Mouse (Mus musculus): ENCODE data around the gene Cacng1. TPM values are rescaled to one million over a fixed set of nuclear protein-coding genes. Genes with fewer than 3 reads are reported as not detected.

The Cacng1 gene
- polyA plus RNA-seq (2014; fragmentation: Illumina TruSeq; extraction: RNeasy Lipid Tissue Mini Kit (QIAGEN cat#74804); ENCODE audit: low read depth, low replicate concordance) = not detected

DNA sequence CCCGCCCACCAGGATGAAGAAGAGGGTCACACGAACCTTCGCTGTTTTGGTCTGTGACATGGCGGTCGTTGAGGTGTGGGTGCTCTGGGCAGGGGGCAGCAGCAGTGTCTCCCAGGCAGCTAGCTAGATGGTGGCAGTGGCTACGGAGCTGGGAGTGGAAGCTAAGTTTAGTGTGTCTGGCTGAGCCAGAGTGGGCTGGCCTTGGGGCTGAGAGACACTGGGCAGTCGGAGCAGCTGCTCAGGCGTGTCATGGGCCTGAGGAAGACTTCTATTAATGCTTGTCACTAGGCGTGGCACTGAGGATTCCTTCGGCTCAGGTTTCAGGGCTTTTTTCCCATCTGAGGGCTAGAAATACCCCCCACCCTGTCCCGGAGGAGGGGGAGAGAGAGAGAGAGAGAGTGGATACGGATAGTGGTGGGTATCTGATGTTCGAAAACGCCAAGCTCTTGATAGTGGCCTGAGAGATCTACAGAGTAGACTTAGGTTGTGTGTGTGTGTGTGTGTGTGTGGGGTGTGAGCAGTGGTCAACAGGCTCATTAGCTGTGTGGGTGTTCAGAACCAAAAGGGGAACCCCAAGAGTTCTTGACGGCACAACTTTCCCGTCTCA, at the start of gene Cacng1:
TSS of gene Cacng1 (minus strand) at position 191 of the 607 bp plus-strand sequence.

Other genes with a start within 250 kb of the Cacng1 start
- gene Pitpnc1, start 245.8 kb downstream of the Cacng1 start, polyA plus RNA-seq (2014; fragmentation: Illumina TruSeq; extraction: RNeasy Lipid Tissue Mini Kit (QIAGEN cat#74804); ENCODE audit: low read depth, low replicate concordance) = 4.6 TPM
- 205 TPM for gene Psmd12, start 237.0 kb downstream of the Cacng1 start, polyA plus RNA-seq (2014; fragmentation: Illumina TruSeq; extraction: RNeasy Lipid Tissue Mini Kit (QIAGEN cat#74804); ENCODE audit: low read depth, low replicate concordance)
- 16.6 TPM for gene Helz, start 168.6 kb downstream of the Cacng1 start, polyA plus RNA-seq (2014; fragmentation: Illumina TruSeq; extraction: RNeasy Lipid Tissue Mini Kit (QIAGEN cat#74804); ENCODE audit: low read depth, low replicate concordance)
- gene Cacng4, start 78.0 kb upstream of the Cacng1 start, polyA plus RNA-seq (2014; fragmentation: Illumina TruSeq; extraction: RNeasy Lipid Tissue Mini Kit (QIAGEN cat#74804); ENCODE audit: low read depth, low replicate concordance) = 0.39 TPM
- gene Cacng5, start 198.5 kb upstream of the Cacng1 start, polyA plus RNA-seq (2014; fragmentation: Illumina TruSeq; extraction: RNeasy Lipid Tissue Mini Kit (QIAGEN cat#74804); ENCODE audit: low read depth, low replicate concordance) = 2.1 TPM

Measured in testis, adult 10 weeks (tissue).